Mouse (Mus musculus) embryonic facial prominence, embryonic 11.5 days (tissue): ENCODE measurements at regions not wholly inside any gene's neighbourhood (a gene's known extent, or its start where the extent isn't known, plus 50 kb on each side); places are given as distances from the start of the nearest gene placed in this dataset.

Experiments
- ATAC-seq: fragments of 200-750 bp; cut with Nextera tagmentation; replicated peaks from 2 replicates; pipeline ENCODE4 v1.8.0; 2017; ENCODE audit warnings: low read depth; ENCODE audit not compliant: insufficient number of reproducible peaks, low FRiP score, low TSS enrichment
- DNase-seq: peaks from one replicate; pipeline ENCODE4 v3.0.0-alpha.2; 2015; ENCODE audit warnings: low spot score
- H3K27ac ChIP-seq: fragments of 300-500 bp; sonication (generic); replicated peaks from 2 replicates; pipeline ENCODE4 v1.5.1; 2014; ENCODE audit warnings: mild to moderate bottlenecking, low read depth, low read length, control low read depth
- H3K27me3 ChIP-seq: fragments of 300-500 bp; sonication (generic); 2 replicates; pipeline ENCODE4 v1.6.1; 2014; ENCODE audit warnings: mild to moderate bottlenecking, low read length, moderate library complexity, mixed read lengths; ENCODE audit not compliant: control insufficient read depth, insufficient read depth
- H3K36me3 ChIP-seq: fragments of 300-500 bp; sonication (generic); replicated peaks from 2 replicates; pipeline ENCODE4 v1.6.1; 2014; ENCODE audit warnings: low read depth, mild to moderate bottlenecking, low read length, moderate library complexity, mixed read lengths; ENCODE audit not compliant: control insufficient read depth, insufficient read depth
- H3K4me1 ChIP-seq: fragments of 300-500 bp; sonication (generic); 2 replicates; pipeline ENCODE4 v1.6.1; 2014; ENCODE audit warnings: low read length, mixed read lengths; ENCODE audit not compliant: control insufficient read depth, insufficient read depth
- H3K4me2 ChIP-seq: fragments of 300-500 bp; sonication (generic); 2 replicates; pipeline ENCODE4 v1.6.1; 2014; ENCODE audit warnings: low read depth, mild to moderate bottlenecking, control low read depth, low read length, moderate library complexity
- H3K4me3 ChIP-seq: fragments of 300-500 bp; sonication (generic); 2 replicates; pipeline ENCODE4 v1.5.1; 2014; ENCODE audit warnings: low read depth, low read length, control low read depth
- H3K9ac ChIP-seq: fragments of 300-500 bp; sonication (generic); replicated peaks from 2 replicates; pipeline ENCODE4 v1.6.1; 2014; ENCODE audit warnings: mild to moderate bottlenecking, control low read depth, low read length
- H3K9me3 ChIP-seq: fragments of 300-500 bp; sonication (generic); replicated peaks from 2 replicates; pipeline ENCODE4 v1.6.1; 2016; ENCODE audit warnings: mild to moderate bottlenecking, low read length, inconsistent platforms, mixed read lengths; ENCODE audit not compliant: control insufficient read depth
- WGBS: fragments of 180-500 bp; shearing (Covaris S2); extraction: QIAGEN DNeasy Blood & Tissue Kit; methylation state at CpG from one replicate; pipeline ENCODE4 v1.1.7; 2014; 5-methylcytosine and 5-hydroxymethylcytosine counted together

- no peaks in the 10 kb centered on the region for H3K9me3 ChIP-seq
- H3K27me3 ChIP-seq: no peaks in the 10 kb centered on the region
- no peaks in the 10 kb centered on the region for H3K36me3 ChIP-seq
- 64% methylated on average over 3 of the region's 3 CpGs for WGBS
- H3K4me3 ChIP-seq: no peak overlapping the region
- ATAC-seq (no peak), DNase-seq (no peak)
- no peak overlapping the region for H3K27ac ChIP-seq
- no peak overlapping the region for H3K9ac ChIP-seq
- H3K4me1 ChIP-seq: no peaks in the 10 kb centered on the region
- no peak overlapping the region for H3K4me2 ChIP-seq
Measured at GRCm38 (mm10) chr15:56067214-56067613, 1410.2 kb downstream of the Slc22a22 start.

DNA sequence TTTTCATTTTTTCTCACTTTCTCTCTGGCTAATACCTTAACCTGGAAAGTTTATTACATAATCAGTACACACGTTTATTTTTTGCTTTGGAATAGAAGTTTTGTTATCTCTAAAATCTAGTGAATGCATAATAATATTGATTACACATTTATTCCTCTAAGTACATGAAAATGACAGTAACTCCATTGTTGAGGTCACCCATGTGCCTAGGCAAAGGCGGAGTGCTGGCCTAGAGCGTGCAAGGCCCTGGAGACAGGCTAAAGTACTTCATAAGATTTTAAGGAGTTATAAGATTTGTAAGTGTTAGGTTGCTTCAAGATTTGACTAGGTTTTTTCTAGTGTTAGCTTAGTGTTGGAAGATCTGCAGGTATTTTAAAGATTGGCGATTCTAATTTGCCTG lies 1410.9 kb downstream of the Slc22a22 start:
- no peak for DNase-seq
- no peak overlapping the region for H3K4me2 ChIP-seq
- no peaks in the 10 kb centered on the region for H3K36me3 ChIP-seq

GRCm38 (mm10) chr15:56065872-56066534 lies 1411.4 kb downstream of the Slc22a22 start:
- no peaks in the 10 kb centered on the region for H3K36me3 ChIP-seq
- no peaks in the 10 kb centered on the region for H3K9me3 ChIP-seq
- H3K9ac ChIP-seq: no peak overlapping the region
- DNase-seq: peak; percentile 85
- 31% methylated on average over 7 of the region's 7 CpGs for whole genome bisulfite sequencing
- no peaks in the 10 kb centered on the region for H3K4me1 ChIP-seq
- peak; percentile 66 for ATAC-seq
- no peak overlapping the region for H3K27ac ChIP-seq
- no peaks in the 10 kb centered on the region for H3K27me3 ChIP-seq
- no peak overlapping the region for H3K4me2 ChIP-seq
- H3K4me3 ChIP-seq: no peak overlapping the region

More for the DNA sequence above, 1410.9 kb downstream of the Slc22a22 start:
- Histone ChIP-seq H3K9me3 (no peaks in the 10 kb centered on the region), H3K27ac (no peak overlapping the region), H3K9ac (no peak overlapping the region), H3K27me3 (no peaks in the 10 kb centered on the region), H3K4me3 (no peak overlapping the region), H3K4me1 (no peaks in the 10 kb centered on the region)
- 63% methylated on average over 4 of the region's 4 CpGs for WGBS
- no peak for ATAC-seq

GRCm38 (mm10) chr15:56062576-56062975 lies 1414.8 kb downstream of the Slc22a22 start:
- no peaks in the 10 kb centered on the region for H3K4me1 ChIP-seq
- no peak for DNase-seq
- H3K27ac ChIP-seq: no peak overlapping the region

GRCm38 (mm10) chr15:56061326-56061725 lies 1416.1 kb downstream of the Slc22a22 start:
- no peaks in the 10 kb centered on the region for H3K9me3 ChIP-seq
- H3K27me3 ChIP-seq: no peaks in the 10 kb centered on the region
- H3K4me2 ChIP-seq: no peak overlapping the region
- ATAC-seq (no peak), DNase-seq (no peak)
- H3K4me1 ChIP-seq: no peaks in the 10 kb centered on the region
- no peaks in the 10 kb centered on the region for H3K36me3 ChIP-seq
- H3K27ac ChIP-seq: no peak overlapping the region
- WGBS: 66% methylated on average over 4 of the region's 4 CpGs
- H3K9ac ChIP-seq: no peak overlapping the region
- no peak overlapping the region for H3K4me3 ChIP-seq

More at GRCm38 (mm10) chr15:56062576-56062975, 1414.8 kb downstream of the Slc22a22 start:
- WGBS: 48% methylated on average over 3 of the region's 3 CpGs
- H3K27me3 ChIP-seq: no peaks in the 10 kb centered on the region
- no peak overlapping the region for H3K4me3 ChIP-seq
- H3K9me3 ChIP-seq: no peaks in the 10 kb centered on the region
- no peaks in the 10 kb centered on the region for H3K36me3 ChIP-seq
- no peak for ATAC-seq
- H3K9ac ChIP-seq: no peak overlapping the region
- H3K4me2 ChIP-seq: no peak overlapping the region

- Histone ChIP-seq H3K9ac (no peak overlapping the region), H3K27ac (no peak overlapping the region), H3K4me3 (no peak overlapping the region), H3K9me3 (no peaks in the 10 kb centered on the region), H3K36me3 (no peaks in the 10 kb centered on the region), H3K4me2 (no peak overlapping the region), H3K4me1 (no peaks in the 10 kb centered on the region), H3K27me3 (no peaks in the 10 kb centered on the region)
- 69% methylated on average over 7 of the region's 7 CpGs for WGBS
- ATAC-seq: no peak
- DNase-seq: no peak
Measured at GRCm38 (mm10) chr15:56050716-56051115, 1426.7 kb downstream of the Slc22a22 start.

- Histone ChIP-seq H3K36me3 (no peaks in the 10 kb centered on the region), H3K9ac (no peak overlapping the region), H3K4me1 (no peaks in the 10 kb centered on the region), H3K4me2 (no peak overlapping the region), H3K4me3 (no peak overlapping the region), H3K27me3 (no peaks in the 10 kb centered on the region), H3K9me3 (no peaks in the 10 kb centered on the region), H3K27ac (no peak overlapping the region)
- ATAC-seq (no peak), DNase-seq (no peak)
- WGBS: 82% methylated on average over 2 of the region's 2 CpGs
Measured at GRCm38 (mm10) chr15:56047832-56048231, 1429.6 kb downstream of the Slc22a22 start.

GRCm38 (mm10) chr15:56046679-56047532 lies 1430.5 kb downstream of the Slc22a22 start:
- ATAC-seq: peak; percentile 72
- H3K4me3 ChIP-seq: no peak overlapping the region
- H3K27me3 ChIP-seq: no peaks in the 10 kb centered on the region
- no peaks in the 10 kb centered on the region for H3K9me3 ChIP-seq
- peak; percentile 90 for DNase-seq
- H3K4me1 ChIP-seq: no peaks in the 10 kb centered on the region
- H3K9ac ChIP-seq: no peak overlapping the region; the same call in 1 of the 2 replicates
- WGBS: 34% methylated on average over 16 of the region's 16 CpGs
- H3K27ac ChIP-seq: no peak overlapping the region
- no peaks in the 10 kb centered on the region for H3K36me3 ChIP-seq
- H3K4me2 ChIP-seq: no peak overlapping the region
